In genomic region chr11:69125919-69126705, GRCm38 (mm10) we compare ENCODE assay signal across 8 mouse cellular contexts. TPM values are rescaled to one million over a fixed set of nuclear protein-coding genes. Genes with fewer than 3 reads are reported as not detected.
DNase-seq lines count a peak whose midpoint lies in the region; ATAC-seq and TF ChIP-seq lines count a peak whose summit lies in the region.

No protein-coding gene starts in this region.

- H3ac ChIP-seq in C2C12 (ENCODE audit: control insufficient read depth, insufficient read length, low read depth): peak overlapping the region; percentile 37

- no peak overlapping the region for H3K27ac ChIP-seq in hindbrain, embryonic 12.5 days
- no peak overlapping the region; the same call in 1 of the 2 replicates for H3K27ac ChIP-seq in midbrain, embryonic 10.5 days (replicated peaks)

- no peaks in the 10 kb centered on the region for H3K9me3 ChIP-seq in hindbrain, embryonic 12.5 days (replicated peaks)
- H3K9me3 ChIP-seq in midbrain, embryonic 10.5 days (replicated peaks): no peaks in the 10 kb centered on the region

- H3K79me2 ChIP-seq in C2C12 (ENCODE audit: control insufficient read depth, insufficient read depth): no peaks in the 10 kb centered on the region

- no peaks in the 10 kb centered on the region for H3K79me3 ChIP-seq in C2C12 (ENCODE audit: low read depth)

- peak overlapping the region; percentile 35 for H3K4me3 ChIP-seq in C2C12 (ENCODE audit: insufficient read depth, poor library complexity, severe bottlenecking)
- H3K4me3 ChIP-seq in hindbrain, embryonic 12.5 days: peak overlapping the region; percentile 55
- peak overlapping the region; percentile 87 for H3K4me3 ChIP-seq in midbrain, embryonic 10.5 days

- peak; percentile 96 for DNase-seq in heart, adult 11 months
- DNase-seq in heart, postnatal 10 days: no peak
- peak; percentile 79 for DNase-seq in cerebellum, adult 9-11 months
- DNase-seq in midbrain, embryonic 10.5 days (ENCODE audit: low spot score): peak; percentile 32
- no peak for DNase-seq in urinary bladder, postnatal 4 days (ENCODE audit: low spot score in 2 of 2)
- DNase-seq in left cerebral cortex, adult 8-10 months (ENCODE audit: low spot score in 2 of 2): no peak

- no peak for ATAC-seq in hindbrain, embryonic 12.5 days (ENCODE audit: low FRiP score)

- H3K27me3 ChIP-seq in C2C12 (ENCODE audit: control insufficient read depth, insufficient read depth, insufficient read length): no peaks in the 10 kb centered on the region
- H3K27me3 ChIP-seq in hindbrain, embryonic 12.5 days: peaks cover 18% of the 10 kb centered on the region
- peaks cover 48% of the 10 kb centered on the region for H3K27me3 ChIP-seq in midbrain, embryonic 10.5 days (ENCODE audit: low read depth, poor library complexity, severe bottlenecking)

- intact Hi-C loops in heart, postnatal 10 days (cut with DNase I): loop anchor here (1.0 to 5.0 kb wide), 2 partner anchors 24 to 246 kb away; no protein-coding TSS in a partner anchor

- no peaks in the 10 kb centered on the region for H3K36me3 ChIP-seq in C2C12 (ENCODE audit: control insufficient read depth, insufficient read depth)
- no peaks in the 10 kb centered on the region for H3K36me3 ChIP-seq in hindbrain, embryonic 12.5 days
- no peaks in the 10 kb centered on the region for H3K36me3 ChIP-seq in midbrain, embryonic 10.5 days

- no peak for TF ChIP-seq CTCF in C2C12 (IDR thresholded peaks at IDR 0.05; ENCODE audit: control insufficient read depth, insufficient read depth, insufficient read length)

- 12% methylated on average over 20 of the region's 20 CpGs for WGBS in hindbrain, embryonic 12.5 days
- 14% methylated on average over 20 of the region's 20 CpGs for WGBS in midbrain, embryonic 10.5 days

- H3K4me1 ChIP-seq in hindbrain, embryonic 12.5 days: peaks cover 18% of the 10 kb centered on the region
- peaks cover 36% of the 10 kb centered on the region for H3K4me1 ChIP-seq in midbrain, embryonic 10.5 days

- peak overlapping the region; percentile 61 for H3K9ac ChIP-seq in hindbrain, embryonic 12.5 days

- peak overlapping the region; percentile 75 for H3K4me2 ChIP-seq in hindbrain, embryonic 12.5 days (replicated peaks)

TF ChIP-seq in C2C12, 6 proteins besides CTCF, POLR2A, EP300 and RAD21:
- TF ChIP-seq CEBPB (IDR thresholded peaks at IDR 0.05; ENCODE audit: low read depth) (no peak), USF1 (IDR thresholded peaks at IDR 0.05; ENCODE audit: low read depth) (no peak), FOSL1 (IDR thresholded peaks at IDR 0.05; ENCODE audit: insufficient read depth, low read length, poor library complexity, severe bottlenecking) (no peak), MAX (IDR thresholded peaks at IDR 0.05) (no peak), MYOG (IDR thresholded peaks at IDR 0.05; ENCODE audit: control insufficient read depth, extremely low read depth, insufficient read length) (no peak), MYOD1 (IDR thresholded peaks at IDR 0.05; ENCODE audit: control insufficient read depth, insufficient read length, low read depth) (no peak)

RNA-seq across cellular contexts. Expression of gene Aloxe3, which starts 0.4 kb away (rescaled TPM):
- not detected for total RNA-seq in heart, postnatal 10 days (2021)
- 0.14 TPM for polyA plus RNA-seq in C2C12 (2012; fragmentation: generic; extraction: Trizol)
- 0.41 and 0.65 TPM in 2 replicates for polyA plus RNA-seq in hindbrain, embryonic 12.5 days (2016; fragmentation: Nextera tagmentation; extraction: Ambion mirVana)
- polyA plus RNA-seq in midbrain, embryonic 10.5 days (2016; fragmentation: Nextera tagmentation; extraction: Ambion mirVana): 0.17 and 0.25 TPM in 2 replicates
- 10 to 100 TPM in 1 of 4 experiments, 1 to 10 TPM in 3; 5.9 to 11.4 (median 8.9) TPM for total RNA-seq in left cerebral cortex, adult 8-10 months (2022)

RNA-seq across cellular contexts. Expression of gene 9130213A22Rik, which starts 3.7 kb away (rescaled TPM):
- total RNA-seq in heart, postnatal 10 days (2021): under 1 TPM; 0.42 to 0.60 TPM
- polyA plus RNA-seq in C2C12 (2012; fragmentation: generic; extraction: Trizol): 0.21 TPM
- 0.26 and 0.29 TPM in 2 replicates for polyA plus RNA-seq in hindbrain, embryonic 12.5 days (2016; fragmentation: Nextera tagmentation; extraction: Ambion mirVana)
- 0.07 and 0.14 TPM in 2 replicates for polyA plus RNA-seq in midbrain, embryonic 10.5 days (2016; fragmentation: Nextera tagmentation; extraction: Ambion mirVana)
- total RNA-seq in left cerebral cortex, adult 8-10 months (2022): 1 to 10 TPM; 1.1 to 1.4 (median 1.3) TPM

RNA-seq across cellular contexts. Expression of gene Hes7, which starts 5.9 kb away (rescaled TPM):
- total RNA-seq in heart, postnatal 10 days (2021): under 1 TPM; 0.17 to 0.34 TPM
- 0.06 TPM for polyA plus RNA-seq in C2C12 (2012; fragmentation: generic; extraction: Trizol)
- polyA plus RNA-seq in hindbrain, embryonic 12.5 days (2016; fragmentation: Nextera tagmentation; extraction: Ambion mirVana): 0.25 and 0.49 TPM in 2 replicates
- 0.07 and 0.09 TPM in 2 replicates for polyA plus RNA-seq in midbrain, embryonic 10.5 days (2016; fragmentation: Nextera tagmentation; extraction: Ambion mirVana)
- total RNA-seq in left cerebral cortex, adult 8-10 months (2022): 1 to 10 TPM in 1 of 4 experiments, under 1 TPM in 3; 0.20 to 1.3 (median 0.74) TPM

RNA-seq across cellular contexts. Expression of gene Alox12b, which starts 30.7 kb away (rescaled TPM):
- not detected for total RNA-seq in heart, postnatal 10 days (2021)
- polyA plus RNA-seq in C2C12 (2012; fragmentation: generic; extraction: Trizol): not detected
- 0.12 TPM in 2 replicates for polyA plus RNA-seq in hindbrain, embryonic 12.5 days (2016; fragmentation: Nextera tagmentation; extraction: Ambion mirVana)
- polyA plus RNA-seq in midbrain, embryonic 10.5 days (2016; fragmentation: Nextera tagmentation; extraction: Ambion mirVana): not detected in 2 replicates
- total RNA-seq in left cerebral cortex, adult 8-10 months (2022): 1 to 10 TPM; 5.7 to 8.9 (median 7.7) TPM

RNA-seq across cellular contexts. Expression of gene Per1, which starts 31.1 kb away (rescaled TPM):
- 100 to 1,000 TPM in 1 of 2 experiments, 10 to 100 TPM in 1; 61.4 to 101 TPM for total RNA-seq in heart, postnatal 10 days (2021)
- polyA plus RNA-seq in C2C12 (2012; fragmentation: generic; extraction: Trizol): 4.5 TPM
- polyA plus RNA-seq in hindbrain, embryonic 12.5 days (2016; fragmentation: Nextera tagmentation; extraction: Ambion mirVana): 9.8 and 11.6 TPM in 2 replicates
- 6.8 and 7.6 TPM in 2 replicates for polyA plus RNA-seq in midbrain, embryonic 10.5 days (2016; fragmentation: Nextera tagmentation; extraction: Ambion mirVana)
- total RNA-seq in left cerebral cortex, adult 8-10 months (2022): 100 to 1,000 TPM; 105 to 140 (median 114) TPM

Comparison
In these comparisons a context has a peak if more than half of its experiments do, and no peak if none do; other contexts are left out.
1. DNase-seq: peak in heart, adult 11 months (single experiment), cerebellum, adult 9-11 months (single experiment) and midbrain, embryonic 10.5 days (single experiment); none in heart, postnatal 10 days (0 of 2), urinary bladder, postnatal 4 days (0 of 2) and left cerebral cortex, adult 8-10 months (0 of 2).
2. H3K4me3 ChIP-seq: peak in every context shown above with its lines; median percentile 87 in midbrain, embryonic 10.5 days; 55 in hindbrain, embryonic 12.5 days; 35 in C2C12.